Mouse (Mus musculus) embryo, embryonic 11.5 days (tissue): ENCODE results near the gene Ubac2.

Experiments
- DNase-seq: peaks from one replicate; pipeline ENCODE4 v3.0.0-alpha.2; 2012; ENCODE audit warnings: low read depth, low spot score

Gene Ubac2

GRCm38 (mm10) chr14:121922731-121923130 is 44.3 kb downstream of the Ubac2 start:
- DNase-seq: no peak

- no peak for DNase-seq
These were observed 46.5 kb downstream of the Ubac2 start for GRCm38 (mm10) chr14:121924876-121925275.

DNA sequence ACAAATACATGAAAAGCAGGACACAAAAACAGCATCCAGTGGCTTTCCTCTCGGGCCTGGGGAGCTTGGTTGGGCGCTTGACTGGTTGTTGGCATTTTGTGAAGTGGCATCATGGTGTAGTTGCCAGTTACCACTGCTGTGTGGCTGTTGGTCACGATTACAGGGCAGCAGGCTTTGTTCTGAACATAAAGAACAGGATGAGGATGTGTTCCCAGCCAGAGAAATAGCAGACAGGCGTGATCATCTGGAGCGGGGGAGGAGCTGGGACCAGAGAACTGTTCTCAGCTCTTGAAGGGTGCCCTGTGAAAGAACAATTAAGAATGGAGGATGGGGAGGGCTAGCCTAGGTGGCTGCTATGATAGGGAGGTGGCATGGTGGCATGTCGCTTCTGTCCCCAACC is 48.5 kb downstream of the Ubac2 start:
- no peak for DNase-seq

GRCm38 (mm10) chr14:121927451-121927850 is 49.0 kb downstream of the Ubac2 start:
- DNase-seq: no peak

DNA sequence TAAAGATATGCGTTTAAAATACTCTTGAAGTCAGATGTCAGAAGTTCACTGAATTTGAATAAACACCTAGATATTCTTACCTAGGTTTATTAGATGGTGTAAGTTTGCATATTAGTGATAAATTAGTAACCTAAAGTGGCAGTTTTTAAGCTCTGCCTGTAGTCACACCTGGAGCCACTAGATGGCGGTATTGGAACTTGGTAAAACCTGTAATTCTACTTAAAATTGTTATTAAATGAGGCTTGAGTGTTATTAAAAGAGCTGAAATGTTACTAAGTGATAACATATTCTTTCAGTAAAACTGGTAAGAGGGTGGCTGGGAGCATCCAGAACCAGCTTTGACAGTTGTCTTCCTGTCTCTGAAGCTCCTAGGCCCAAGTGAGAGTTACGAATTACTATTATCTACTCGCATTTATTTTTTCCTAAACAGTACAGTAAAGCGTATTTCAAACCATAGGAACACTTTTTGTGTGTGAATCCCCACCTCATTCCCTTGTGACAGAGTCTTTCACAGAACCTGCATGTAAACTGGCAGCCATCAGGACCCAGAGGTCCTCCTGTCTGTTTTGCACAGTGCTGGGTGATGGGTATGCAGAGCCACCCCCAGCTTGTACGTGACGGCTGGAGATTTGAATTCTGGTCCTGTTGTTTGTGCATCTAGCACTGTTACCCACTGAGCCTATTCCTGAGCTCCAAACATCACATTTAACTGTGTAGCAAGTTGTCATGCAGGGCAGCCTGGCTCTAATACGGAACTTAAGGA is 50.1 kb downstream of the Ubac2 start:
- peak; percentile 46 for DNase-seq

GRCm38 (mm10) chr14:121929243-121929951 is 51.0 kb downstream of the Ubac2 start:
- no peak for DNase-seq

DNA sequence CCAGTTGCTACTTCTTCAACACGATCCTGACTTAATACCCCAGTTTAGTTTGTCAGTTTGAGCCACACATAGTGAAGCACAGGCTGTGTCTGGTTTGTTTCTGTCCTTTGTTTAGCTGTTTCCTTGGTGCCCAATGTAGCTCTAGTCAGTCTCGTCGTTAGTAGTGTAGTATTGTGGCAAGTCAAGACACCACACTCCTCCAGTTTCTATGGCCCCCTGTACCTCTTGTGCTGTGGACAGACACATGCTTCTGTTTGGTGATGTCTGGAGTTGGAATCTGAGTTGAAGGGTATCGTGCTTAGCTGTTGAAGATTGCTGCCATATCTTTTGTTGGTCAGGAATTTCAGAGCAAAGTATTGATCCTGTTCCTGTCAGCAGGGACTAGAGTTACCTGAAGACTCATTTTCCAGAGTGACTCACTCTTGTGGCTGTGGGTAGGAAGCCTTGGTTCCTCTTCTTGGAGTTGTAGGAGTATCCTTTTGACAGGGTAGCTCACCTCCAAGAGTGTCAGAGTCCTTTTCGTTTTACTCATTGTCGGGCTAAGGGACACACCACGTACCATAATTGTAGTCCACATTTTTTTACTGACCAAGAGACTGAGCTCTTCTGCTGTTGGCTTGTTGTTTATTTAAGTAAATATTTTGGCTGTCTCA is 52.4 kb downstream of the Ubac2 start:
- DNase-seq: no peak

GRCm38 (mm10) chr14:121931594-121931993 is 53.2 kb downstream of the Ubac2 start:
- DNase-seq: no peak

- DNase-seq: no peak
These were observed 53.8 kb downstream of the Ubac2 start for GRCm38 (mm10) chr14:121932180-121932579.

DNA sequence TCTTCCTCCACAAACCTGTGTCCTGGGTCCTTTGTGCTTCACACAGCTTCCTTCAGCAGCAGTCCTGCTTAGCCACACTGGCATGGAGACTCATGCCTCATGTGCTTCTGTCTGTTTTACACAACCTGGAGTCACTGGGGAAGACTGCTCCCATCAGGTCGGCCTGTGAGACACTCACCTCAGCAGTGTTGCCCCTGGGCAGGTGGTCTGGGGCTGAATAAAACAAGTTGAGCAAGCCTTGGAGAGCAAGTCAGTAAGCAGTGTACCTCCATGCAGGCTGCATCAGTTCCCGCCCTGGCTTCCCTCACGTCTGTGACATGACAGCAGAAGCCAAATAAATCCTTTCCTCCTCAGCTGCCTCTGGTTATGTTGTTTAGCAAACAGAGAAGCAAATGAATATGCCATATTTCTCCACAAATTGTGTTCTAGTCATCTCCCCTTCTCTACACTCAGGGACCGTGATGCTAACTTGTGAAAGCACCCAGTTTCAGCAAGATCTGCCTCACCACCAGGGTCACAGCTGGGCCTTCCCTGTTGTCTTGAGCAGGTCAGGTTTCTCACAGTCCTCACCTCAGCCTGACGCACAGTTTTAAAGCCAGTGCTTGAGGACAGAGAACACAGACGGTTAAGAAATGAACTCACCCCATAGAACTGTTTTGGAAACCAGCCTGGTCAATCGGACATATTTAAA is 55.6 kb downstream of the Ubac2 start:
- no peak for DNase-seq

DNA sequence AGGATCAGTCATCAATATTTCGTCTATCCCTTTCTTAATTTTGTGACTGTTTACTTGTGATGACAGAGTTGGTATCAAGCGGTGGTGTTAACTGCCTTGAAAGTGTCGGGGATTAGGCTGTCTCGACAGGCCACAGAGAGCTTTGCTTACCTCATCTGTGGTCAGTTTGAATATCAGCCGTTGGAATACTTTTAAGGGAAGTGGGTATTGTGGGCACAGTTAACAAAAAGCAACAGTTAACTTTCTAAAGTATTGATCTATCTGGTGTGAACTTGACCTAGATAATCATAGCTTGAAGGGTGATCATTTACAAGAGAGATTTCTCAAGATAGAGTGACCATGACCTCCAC is 56.2 kb downstream of the Ubac2 start:
- no peak for DNase-seq

- no peak for DNase-seq
These were observed 57.9 kb downstream of the Ubac2 start for GRCm38 (mm10) chr14:121936356-121936755.

DNA sequence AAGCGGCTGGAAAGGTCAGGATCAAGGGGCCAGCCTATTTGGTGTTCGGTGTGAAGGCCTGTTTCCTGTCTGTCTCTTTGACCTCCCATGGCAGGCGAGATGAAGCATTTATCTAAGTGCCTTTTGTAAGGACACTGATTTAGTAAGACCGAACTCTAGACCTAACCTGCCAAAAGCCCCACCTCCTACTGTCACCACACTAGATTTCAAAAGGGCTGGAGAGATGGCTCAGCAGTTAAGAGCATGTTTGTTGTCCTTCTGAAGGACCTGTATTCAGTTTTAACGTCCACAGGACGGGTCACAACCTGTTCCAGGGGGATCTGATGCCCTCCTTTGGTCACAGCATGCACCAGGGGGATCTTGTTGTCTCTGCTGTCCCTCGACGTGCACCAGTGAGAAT is 58.4 kb downstream of the Ubac2 start:
- no peak for DNase-seq

- no peak for DNase-seq
These were observed 59.3 kb downstream of the Ubac2 start for GRCm38 (mm10) chr14:121937601-121938255.

DNA sequence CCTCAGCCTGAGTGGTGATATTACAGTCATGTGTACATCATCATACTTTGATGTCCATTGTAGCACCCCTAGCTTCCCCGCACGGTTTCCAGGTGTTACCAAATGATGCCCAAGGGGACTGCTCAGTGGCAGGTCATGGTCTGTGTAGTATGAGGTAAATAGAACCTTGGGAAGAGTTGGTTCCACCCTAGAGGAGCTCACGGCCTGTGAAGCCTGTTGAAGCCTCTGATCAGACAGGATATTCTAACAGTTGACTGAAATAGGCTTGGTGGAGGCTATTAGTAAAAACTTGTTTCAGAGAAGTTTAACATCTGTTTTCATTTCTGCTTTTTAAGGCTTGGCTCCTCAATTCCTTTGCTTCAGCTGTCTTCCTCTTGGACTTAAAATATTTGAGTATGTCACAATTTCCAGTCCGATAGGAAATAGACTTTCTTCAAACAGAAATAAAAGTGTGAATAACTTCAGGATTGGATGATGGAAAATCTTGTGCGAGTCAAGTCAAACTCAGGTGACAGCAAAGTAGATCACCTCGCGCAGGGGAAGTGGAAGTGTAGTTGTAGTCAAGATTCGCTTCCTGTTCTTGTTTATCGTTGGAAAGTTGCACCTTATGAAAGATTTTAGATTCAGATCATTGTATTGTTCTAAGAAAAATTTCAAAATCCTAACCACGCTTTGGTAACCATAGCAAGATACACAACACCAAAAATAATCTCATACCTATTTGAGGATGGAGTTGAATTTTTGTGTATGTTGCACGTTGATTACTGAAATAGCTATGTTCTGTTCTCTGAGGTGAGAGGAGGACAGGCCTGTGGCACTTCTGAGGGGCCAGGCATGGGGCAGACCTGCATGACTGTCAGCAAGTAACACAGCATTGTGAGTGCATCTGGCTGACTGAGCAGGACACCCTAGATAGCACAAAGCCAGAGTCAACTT is 60.1 kb downstream of the Ubac2 start:
- no peak for DNase-seq

DNA sequence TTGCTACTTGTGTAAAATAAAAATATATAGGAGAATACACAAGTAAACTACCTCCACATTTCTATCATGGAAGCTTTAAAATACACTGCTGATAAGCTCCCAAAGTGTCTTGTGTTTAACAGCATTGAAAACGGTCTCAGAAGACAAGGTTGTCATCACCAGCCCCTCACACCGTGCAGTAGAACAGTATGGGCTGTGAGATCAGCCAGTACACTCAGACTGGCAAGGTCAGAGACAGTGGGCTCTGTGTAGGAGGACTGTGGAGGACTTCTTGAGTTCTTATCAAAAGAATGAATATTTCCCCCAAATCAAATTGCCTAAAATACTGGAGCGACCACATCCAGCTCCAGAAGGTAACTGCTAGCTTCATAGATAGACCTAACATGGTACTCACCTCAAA is 61.2 kb downstream of the Ubac2 start:
- DNase-seq: no peak

DNA sequence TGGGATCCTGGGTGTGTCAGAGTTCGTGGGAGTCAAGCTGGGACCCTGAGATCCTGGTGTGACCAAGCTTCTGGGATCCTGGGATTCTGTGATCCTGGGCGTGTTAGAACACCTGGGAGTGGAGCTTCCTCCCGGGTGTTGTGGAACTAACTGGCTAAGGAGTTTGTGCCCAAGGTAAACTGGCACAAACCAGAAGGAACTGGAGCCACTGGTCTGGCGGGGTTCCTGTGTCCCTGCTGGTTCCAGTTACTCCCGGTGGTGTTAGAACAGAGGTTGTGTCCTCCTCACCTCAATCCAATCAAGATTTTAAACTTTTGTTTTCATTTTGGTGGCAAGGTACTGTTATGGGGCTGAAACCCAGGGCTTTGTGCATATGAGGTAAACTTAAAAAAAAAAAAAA is 67.7 kb downstream of the Ubac2 start:
- DNase-seq: no peak

DNA sequence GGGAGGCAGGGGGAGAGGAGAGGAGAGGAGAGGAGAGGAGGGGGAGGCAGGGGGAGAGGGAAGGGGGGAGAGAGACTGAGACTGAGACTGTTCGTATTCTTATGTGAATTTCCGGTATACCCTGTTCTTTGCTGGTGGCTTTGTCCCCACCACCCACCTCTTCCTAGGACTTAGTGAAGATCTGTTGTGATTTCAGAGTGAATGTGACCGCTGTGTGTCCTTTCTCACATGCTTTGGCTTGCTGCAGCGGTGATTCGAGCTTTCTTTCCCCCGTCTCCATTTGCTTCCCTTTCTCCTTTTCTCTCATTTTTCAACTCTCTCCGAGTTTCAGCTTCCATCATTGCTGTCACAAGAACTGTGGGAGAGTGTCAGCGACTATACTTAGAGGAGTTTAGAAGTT is 68.3 kb downstream of the Ubac2 start:
- DNase-seq: no peak

DNA sequence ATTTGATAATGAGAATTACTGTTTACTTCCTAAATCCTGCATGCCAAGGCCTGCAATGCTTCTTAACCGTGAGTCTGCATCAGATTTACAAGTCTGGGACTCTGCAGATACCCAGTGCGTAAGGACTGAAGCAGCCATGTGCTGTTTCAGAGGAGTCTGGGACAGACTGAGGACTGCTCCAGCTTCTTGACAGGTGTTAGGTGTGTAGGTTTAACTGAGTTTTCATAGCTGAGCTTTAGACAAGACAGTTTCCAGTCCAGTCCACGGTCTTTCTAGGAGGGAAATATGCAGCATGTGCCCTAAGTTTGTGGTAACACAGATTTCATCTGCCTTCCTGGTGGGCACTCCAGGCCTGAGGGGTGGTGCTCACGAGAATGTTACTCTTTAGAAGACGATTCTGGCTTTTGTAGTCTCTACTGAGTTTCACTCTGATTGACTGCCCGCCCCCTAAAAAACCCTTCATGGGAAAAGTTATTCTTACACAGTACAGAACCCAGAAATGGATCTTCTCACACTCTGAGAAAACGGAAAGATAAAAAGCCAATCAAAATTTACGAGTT is 68.9 kb downstream of the Ubac2 start:
- DNase-seq: no peak

DNA sequence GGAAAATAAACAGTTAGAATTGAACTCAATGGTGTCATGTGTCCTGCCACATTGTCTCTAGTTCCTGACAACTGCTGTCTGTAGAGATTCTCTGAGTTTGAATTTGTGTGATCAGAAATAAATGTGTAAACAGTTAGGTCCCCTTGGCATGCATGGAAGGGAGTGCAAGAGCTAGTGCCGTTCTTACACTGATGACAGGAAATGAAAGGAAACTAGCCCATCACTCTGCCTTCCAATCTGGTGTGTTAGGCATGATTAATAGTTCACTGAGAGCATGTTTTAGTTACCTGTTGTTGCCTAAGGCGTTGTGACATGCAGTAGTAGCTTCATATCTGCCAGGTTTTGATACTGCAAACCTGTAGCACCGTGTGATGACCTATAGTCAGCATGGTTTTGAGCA is 69.5 kb downstream of the Ubac2 start:
- DNase-seq: no peak
